In genomic region chr1:180255294-180256117, GRCm38 (mm10) we compare ENCODE assay signal across 8 mouse cellular contexts. TPM values are rescaled to one million over a fixed set of nuclear protein-coding genes. Genes with fewer than 3 reads are reported as not detected.
DNase-seq lines count a peak whose midpoint lies in the region; ATAC-seq and TF ChIP-seq lines count a peak whose summit lies in the region.

No protein-coding gene starts in this region.

- H3K9ac ChIP-seq in lung, embryonic 15.5 days = peak overlapping the region; percentile 66

- WGBS in lung, embryonic 15.5 days = 3% methylated on average over 33 of the region's 33 CpGs
- WGBS in small intestine, adult 2 months = 2% methylated on average over 33 of the region's 33 CpGs

- H3K4me2 ChIP-seq in lung, embryonic 15.5 days = peak overlapping the region; percentile 98

- peak; percentile 38 to 89 for DNase-seq in adrenal gland, adult (ENCODE audit: inconsistent age in 2 of 2, low spot score in 1 of 2)
- no peak for DNase-seq in adrenal gland, adult 2 months
- DNase-seq in urinary bladder, postnatal 14 days (ENCODE audit: low spot score) = peak; percentile 47
- no peak for DNase-seq in urinary bladder, postnatal 10 days (ENCODE audit: low spot score)
- peak; percentile 25 to 26 for DNase-seq in gastrocnemius, adult 8-10 months (ENCODE audit: low spot score in 2 of 2)

- peak overlapping the region; percentile 63 for H3K27ac ChIP-seq in lung, embryonic 15.5 days
- H3K27ac ChIP-seq in small intestine, adult 2 months (ENCODE audit: insufficient read depth, low read depth, low read length) = peak overlapping the region; percentile 82

- H3K36me3 ChIP-seq in lung, embryonic 15.5 days = no peaks in the 10 kb centered on the region
- no peaks in the 10 kb centered on the region for H3K36me3 ChIP-seq in small intestine, adult 2 months (ENCODE audit: control insufficient read depth, insufficient read depth, low read length)

- H3K4me1 ChIP-seq in lung, embryonic 15.5 days = peaks cover 13% of the 10 kb centered on the region
- H3K4me1 ChIP-seq in small intestine, adult 2 months (ENCODE audit: control insufficient read depth, insufficient read depth, insufficient read length, low read length) = peaks cover 4% of the 10 kb centered on the region; the same call in 1 of the 2 replicates

- no peaks in the 10 kb centered on the region; the same call in 1 of the 2 replicates for H3K27me3 ChIP-seq in lung, embryonic 15.5 days
- no peaks in the 10 kb centered on the region for H3K27me3 ChIP-seq in small intestine, adult 2 months (ENCODE audit: control insufficient read depth, insufficient read depth, low read length)

- H3K9me3 ChIP-seq in lung, embryonic 15.5 days = no peaks in the 10 kb centered on the region

- ATAC-seq in inflammation-experienced regulatory T-cells, adult 6 months = peak; percentile 12
- no peak; the same call in 1 of the 2 replicates for ATAC-seq in lung, embryonic 15.5 days (ENCODE audit: borderline replicate concordance, extremely low read depth, low FRiP score, low TSS enrichment)

- no peak for TF ChIP-seq POLR2A in small intestine, adult 2 months (IDR thresholded peaks at IDR 0.05; ENCODE audit: low read depth, low read length)

- TF ChIP-seq CTCF in small intestine, adult 2 months (IDR thresholded peaks at IDR 0.05; ENCODE audit: extremely low read depth, insufficient read length, insufficient replicate concordance, low read depth, low read length) = no peak

- H3K4me3 ChIP-seq in lung, embryonic 15.5 days = peak overlapping the region; percentile 87
- H3K4me3 ChIP-seq in small intestine, adult 2 months (ENCODE audit: low read depth, low read length) = peak overlapping the region; percentile 90

RNA-seq across cellular contexts. Expression of gene Psen2, which starts 7.7 kb away (rescaled TPM):
- 10 to 100 TPM; 32.4 to 33.5 TPM for total RNA-seq in adrenal gland, adult 2 months (2021)
- polyA plus RNA-seq in adrenal gland, adult 2 months (2012; rRNA removed) = 60.5 and 75.3 TPM in 2 replicates
- 1 to 10 TPM; 7.2 to 8.1 (median 7.8) TPM for total RNA-seq in gastrocnemius, adult 8-10 months (2022)
- 100 to 1,000 TPM in 2 of 3 experiments, 10 to 100 TPM in 1; 83.5 to 124 (median 120) TPM for polyA plus RNA-seq in inflammation-experienced regulatory T-cells, adult 6 months (2017; shearing (Covaris generic))
- 10.3 and 10.4 TPM in 2 replicates for polyA plus RNA-seq in lung, embryonic 15.5 days (2015; fragmentation: Nextera tagmentation; extraction: Ambion mirVana)
- polyA plus RNA-seq in small intestine, adult 2 months (2012; rRNA removed) = 16.1 and 24.7 TPM in 2 replicates

RNA-seq across cellular contexts. Expression of gene Coq8a, which starts 56.1 kb away (rescaled TPM):
- total RNA-seq in adrenal gland, adult 2 months (2021) = 100 to 1,000 TPM; 290 to 315 TPM
- 141 and 188 TPM in 2 replicates for polyA plus RNA-seq in adrenal gland, adult 2 months (2012; rRNA removed)
- total RNA-seq in gastrocnemius, adult 8-10 months (2022) = 1,000 to 10,000 TPM in 2 of 4 experiments, 100 to 1,000 TPM in 2; 819 to 1,131 (median 992) TPM
- polyA plus RNA-seq in inflammation-experienced regulatory T-cells, adult 6 months (2017; shearing (Covaris generic)) = 10 to 100 TPM; 25.8 to 50.3 (median 43.8) TPM
- 8.3 and 9.3 TPM in 2 replicates for polyA plus RNA-seq in lung, embryonic 15.5 days (2015; fragmentation: Nextera tagmentation; extraction: Ambion mirVana)
- 7.4 and 13.2 TPM in 2 replicates for polyA plus RNA-seq in small intestine, adult 2 months (2012; rRNA removed)

Comparison
In these comparisons a context has a peak if more than half of its experiments do, and no peak if none do; other contexts are left out.
1. DNase-seq: peak in adrenal gland, adult (2 of 2), urinary bladder, postnatal 14 days (single experiment) and gastrocnemius, adult 8-10 months (2 of 2); none in adrenal gland, adult 2 months (single experiment) and urinary bladder, postnatal 10 days (single experiment).